ENCODE assay signal across 40 mouse cellular contexts in the genomic region with DNA sequence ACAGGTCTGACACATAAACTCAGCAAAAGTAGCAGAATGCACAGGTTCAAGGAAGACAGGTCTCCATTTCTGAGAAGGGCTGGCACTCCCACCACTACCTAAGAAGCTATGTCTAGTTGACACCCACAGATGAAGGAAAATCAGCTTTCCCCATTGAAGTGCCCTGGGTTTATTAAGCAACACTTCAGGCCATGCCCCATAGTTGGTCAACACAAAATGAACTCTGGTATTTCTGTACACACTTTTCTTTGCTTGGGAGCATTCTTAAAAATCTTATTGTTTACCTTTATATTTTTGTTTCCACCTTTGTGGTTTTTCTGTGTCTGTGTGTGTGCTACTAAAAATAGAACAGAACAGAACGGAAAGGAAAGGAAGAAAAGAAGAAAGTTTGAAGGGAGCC. TPM values are rescaled to one million over a fixed set of nuclear protein-coding genes. Genes with fewer than 3 reads are reported as not detected.
"Had no signal": no experiment of that assay in that cellular context is flagged by ENCODE, and none has a peak within 500 bp of the region (broad histone marks: within the 10 kb centered on the region; RNA-seq: fewer than 3 reads in every experiment).

No protein-coding gene starts in this region.

- H3K9me3 ChIP-seq: heart, embryonic 13.5 days; heart, embryonic 15.5 days; hindbrain, embryonic 13.5 days; hindbrain, embryonic 15.5 days; kidney, embryonic 15.5 days; limb, embryonic 13.5 days; limb, embryonic 15.5 days had no signal

- H3K4me1 ChIP-seq: heart, embryonic 15.5 days; hindbrain, embryonic 13.5 days; hindbrain, embryonic 15.5 days; kidney, embryonic 15.5 days; limb, embryonic 13.5 days; limb, embryonic 15.5 days had no signal

- H3K9ac ChIP-seq: heart, embryonic 13.5 days; heart, embryonic 15.5 days; hindbrain, embryonic 15.5 days; kidney, embryonic 15.5 days; limb, embryonic 13.5 days; limb, embryonic 15.5 days had no signal

- DNase-seq: gastrocnemius, postnatal 14 days; gastrocnemius, postnatal 36 days; heart, adult 11 months; heart, postnatal 14 days; heart, postnatal 36 days; kidney, adult 11 months; kidney, adult 2 months; kidney, adult 9 months; kidney, postnatal 14 days; kidney, postnatal 36 days; layer of hippocampus, adult 9-11 months; layer of hippocampus, postnatal 36 days; left cerebral cortex, postnatal 4 days had no signal

- H3K4me2 ChIP-seq: heart, embryonic 11.5 days; heart, embryonic 13.5 days; heart, embryonic 15.5 days; hindbrain, embryonic 13.5 days; hindbrain, embryonic 15.5 days; kidney, embryonic 15.5 days; limb, embryonic 13.5 days; limb, embryonic 15.5 days had no signal

- ATAC-seq: hindbrain, postnatal 0 days; intestine, embryonic 16.5 days had no signal

- H3K4me3 ChIP-seq: heart, adult 2 months; heart, embryonic 13.5 days; heart, embryonic 15.5 days; hindbrain, embryonic 13.5 days; hindbrain, embryonic 15.5 days; kidney, embryonic 15.5 days; limb, embryonic 13.5 days; limb, embryonic 15.5 days had no signal

- H3K27me3 ChIP-seq: heart, embryonic 13.5 days; heart, embryonic 15.5 days; hindbrain, embryonic 13.5 days; hindbrain, embryonic 15.5 days; kidney, embryonic 15.5 days; limb, embryonic 13.5 days; limb, embryonic 15.5 days had no signal

- H3K27ac ChIP-seq: heart, adult 2 months; heart, embryonic 13.5 days; heart, embryonic 15.5 days; hindbrain, embryonic 13.5 days; hindbrain, embryonic 15.5 days; hindbrain, postnatal 0 days; kidney, embryonic 15.5 days; kidney, postnatal 0 days; limb, embryonic 13.5 days; limb, embryonic 15.5 days had no signal

RNA-seq across cellular contexts. Expression of a gene that starts 47.9 kb away (rescaled TPM):
- total RNA-seq: gastrocnemius, adult 18-20 months; gastrocnemius, adult 8-10 months; gastrocnemius, postnatal 14 days; gastrocnemius, postnatal 36 days; heart, adult 2 months; heart, postnatal 14 days; heart, postnatal 36 days; hematopoietic stem cell, adult 5-6 weeks; hindbrain, postnatal 0 days; layer of hippocampus, adult 18-20 months; layer of hippocampus, adult 8-10 months; layer of hippocampus, postnatal 14 days; layer of hippocampus, postnatal 36 days; left cerebral cortex, adult 18-20 months; left cerebral cortex, adult 8-10 months; left cerebral cortex, postnatal 10 days; left cerebral cortex, postnatal 25 days; left cerebral cortex, postnatal 4 days had no signal
- polyA plus RNA-seq: heart, embryonic 11.5 days; heart, embryonic 13.5 days; heart, embryonic 15.5 days; heart, postnatal 0 days; hindbrain, embryonic 11.5 days; hindbrain, embryonic 13.5 days; hindbrain, postnatal 0 days; intestine, embryonic 14.5 days; intestine, embryonic 16.5 days; kidney, embryonic 15.5 days; kidney, postnatal 0 days; large intestine, adult 2 months; limb, embryonic 11.5 days; limb, embryonic 13.5 days; limb, embryonic 15.5 days had no signal
